Mouse (Mus musculus) frontal cortex, postnatal 25 days (tissue): ENCODE measurements at regions not wholly inside any gene's neighbourhood (a gene's known extent, or its start where the extent isn't known, plus 50 kb on each side); places are given as distances from the start of the nearest gene placed in this dataset.

Experiments
- DNase-seq, 2 experiments: peaks; one replicate each; pipeline ENCODE4 v3.0.0; 2022; ENCODE audit warnings: low spot score in 2 of 2

DNA sequence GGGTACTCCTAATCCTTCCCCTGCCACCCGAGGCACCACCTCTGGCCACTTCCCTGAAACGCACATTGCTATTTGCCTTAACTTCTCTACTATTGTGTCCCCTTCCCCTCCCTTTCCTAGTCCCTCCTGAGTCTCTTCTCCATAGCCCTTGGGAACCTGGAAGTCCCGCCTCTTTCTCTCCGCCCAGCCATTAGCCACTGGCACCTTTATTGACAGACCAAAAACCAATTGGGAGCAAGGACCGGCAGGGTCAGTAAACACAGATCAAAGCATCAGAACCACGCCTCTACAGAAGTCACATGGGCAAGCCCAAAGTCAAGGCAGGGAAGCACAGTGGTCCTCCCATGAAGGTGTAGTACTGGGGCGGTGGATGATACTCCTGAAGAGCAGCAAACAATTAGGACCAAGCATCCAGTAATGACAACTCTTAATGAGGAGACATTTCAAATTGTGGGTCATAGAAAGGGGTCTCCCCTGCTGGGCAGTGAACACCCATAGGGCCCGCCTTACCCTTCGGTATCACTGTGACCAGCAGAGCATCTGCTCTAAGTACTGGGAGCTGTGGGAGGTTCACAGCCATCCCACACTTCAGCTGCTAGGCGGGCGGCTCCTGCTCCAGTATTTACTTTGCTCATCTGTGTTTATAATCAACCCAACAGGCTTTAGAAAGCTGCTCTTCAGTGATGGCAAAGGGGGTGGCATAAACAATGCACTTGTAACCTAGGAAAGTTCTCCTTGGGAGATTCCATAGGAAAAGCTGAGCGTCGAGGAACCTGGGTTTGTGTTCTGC, 226.5 kb upstream of the Mphosph6 start:
- peak in 1 of 2 experiments; percentile 21 for DNase-seq

GRCm38 (mm10) chr8:118023451-118023850, 221.7 kb upstream of the Mphosph6 start:
- no peak for DNase-seq

- DNase-seq: no peak
Measured at GRCm38 (mm10) chr8:118021978-118022377, 220.2 kb upstream of the Mphosph6 start.

- DNase-seq: no peak
Measured at GRCm38 (mm10) chr8:118017261-118017660, 215.5 kb upstream of the Mphosph6 start.

GRCm38 (mm10) chr8:118005186-118005585, 203.4 kb upstream of the Mphosph6 start:
- no peak for DNase-seq

DNA sequence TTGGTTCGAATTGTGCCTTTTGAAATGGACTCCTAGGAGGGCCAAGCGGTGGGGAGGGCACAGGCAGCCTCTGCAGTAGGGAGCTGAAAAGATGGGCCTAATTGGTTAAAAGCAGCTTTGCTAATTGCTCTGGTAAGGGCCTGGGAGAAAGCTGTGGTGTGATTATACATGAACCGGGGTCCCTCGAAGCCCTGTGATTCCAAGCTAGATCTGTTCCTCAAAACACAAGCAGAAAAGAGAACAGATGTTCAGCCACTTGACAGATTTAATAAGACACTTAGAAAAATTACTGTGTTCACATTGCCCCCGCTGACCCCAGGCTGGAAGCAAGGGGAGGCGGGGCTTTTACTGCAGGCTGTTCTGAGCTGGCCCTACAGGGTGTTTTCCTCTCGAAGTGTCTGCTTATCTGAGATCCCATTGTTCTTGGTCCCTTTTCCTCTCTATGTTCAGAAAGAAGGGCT, 202.7 kb upstream of the Mphosph6 start:
- no peak for DNase-seq

GRCm38 (mm10) chr8:118001138-118001537, 199.4 kb upstream of the Mphosph6 start:
- DNase-seq: no peak

DNA sequence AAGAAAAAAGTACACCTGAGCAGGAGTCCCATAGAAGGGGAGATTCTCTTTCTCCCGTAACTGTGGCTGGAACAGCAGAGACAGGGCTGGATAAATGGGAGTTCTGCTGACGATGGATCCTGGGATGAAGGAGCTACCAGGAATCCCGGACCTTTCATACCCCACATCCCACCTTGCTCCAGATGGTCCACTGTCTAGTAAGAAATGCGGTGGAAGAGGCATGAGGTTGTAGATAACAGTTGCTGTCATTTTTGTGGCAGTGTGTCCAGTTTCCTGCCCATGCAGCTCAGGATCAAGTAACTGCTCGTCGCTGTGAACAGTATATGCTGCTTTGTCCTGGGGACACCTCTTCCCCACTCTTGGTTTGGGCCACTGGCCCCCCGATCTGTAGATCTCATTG, 190.1 kb upstream of the Mphosph6 start:
- no peak for DNase-seq

DNA sequence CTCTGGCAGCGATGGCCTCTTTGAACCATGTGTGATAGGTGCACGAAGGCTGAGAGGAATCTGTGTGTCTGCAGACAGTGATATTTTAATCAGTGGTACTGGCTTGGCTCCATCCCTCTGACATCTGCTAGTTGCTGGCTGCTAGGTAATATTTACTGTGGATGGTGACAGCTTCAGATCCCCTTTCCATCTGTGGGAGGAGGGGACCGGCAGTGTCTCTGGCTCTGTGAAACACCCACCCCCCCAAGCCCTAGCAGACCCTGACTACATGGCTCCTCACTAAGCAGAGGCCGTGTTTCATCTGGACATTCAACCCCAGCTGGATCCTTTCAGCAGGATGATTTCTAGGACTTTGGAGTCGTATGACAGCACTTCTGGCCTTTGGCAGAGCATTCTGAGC, 187.0 kb upstream of the Mphosph6 start:
- DNase-seq: no peak

DNA sequence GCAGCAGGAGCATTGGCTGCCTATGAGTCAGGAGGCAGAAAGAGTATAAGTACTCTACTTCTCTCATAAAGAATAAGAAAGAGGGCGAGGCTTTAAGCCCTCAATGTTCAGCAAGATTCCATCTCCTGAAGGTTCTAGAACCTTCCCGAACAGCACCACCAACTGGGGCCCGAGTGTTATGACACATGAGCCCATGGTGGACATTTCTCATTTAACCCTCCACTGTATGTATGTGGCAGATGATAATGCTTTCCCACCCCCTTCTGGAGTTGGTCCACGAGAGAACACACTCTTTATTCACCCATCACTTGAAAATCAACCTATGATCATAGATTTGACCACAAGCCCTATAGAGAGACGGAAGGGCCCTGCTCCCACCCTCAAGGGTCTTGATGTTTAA, 166.6 kb upstream of the Mphosph6 start:
- DNase-seq: no peak

DNA sequence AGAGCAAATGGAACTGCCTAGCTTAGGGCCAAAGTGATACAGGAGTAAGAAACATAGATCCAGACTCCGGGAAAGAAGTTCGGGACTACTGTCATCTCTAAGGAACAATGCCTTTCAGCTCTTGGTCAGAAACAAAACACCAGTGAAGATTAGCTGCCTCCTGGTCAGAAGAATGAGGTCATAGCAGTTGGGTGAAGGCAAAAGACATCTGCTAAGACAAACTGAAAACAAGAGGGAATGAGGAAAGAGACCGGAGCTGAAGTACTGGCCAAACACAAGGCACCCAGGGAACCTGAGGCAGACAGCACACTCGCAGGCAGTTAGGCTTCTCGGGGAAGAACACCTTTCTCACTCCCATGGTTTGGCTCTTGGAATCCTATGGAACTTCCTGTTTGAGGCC, 164.8 kb upstream of the Mphosph6 start:
- no peak for DNase-seq

DNA sequence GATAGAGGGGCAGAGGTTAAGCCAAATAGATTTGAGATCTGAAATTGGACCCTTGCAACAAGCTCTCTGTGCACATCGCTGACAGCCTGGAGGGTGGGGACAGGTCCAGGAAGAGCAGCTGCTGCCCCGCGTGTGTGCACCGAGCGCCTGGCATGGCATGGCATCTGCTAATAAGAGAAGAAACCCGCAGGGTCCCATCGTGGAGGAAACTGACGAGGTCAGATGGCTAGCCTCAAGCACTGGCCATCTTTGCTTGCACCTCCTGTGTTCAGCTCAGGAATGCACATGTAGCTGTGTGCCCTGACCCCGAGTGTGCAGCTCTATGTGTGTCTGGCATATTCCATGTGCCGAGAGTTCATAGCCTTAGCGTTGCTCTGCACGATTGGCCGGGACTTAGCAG, 161.7 kb upstream of the Mphosph6 start:
- DNase-seq: no peak

DNA sequence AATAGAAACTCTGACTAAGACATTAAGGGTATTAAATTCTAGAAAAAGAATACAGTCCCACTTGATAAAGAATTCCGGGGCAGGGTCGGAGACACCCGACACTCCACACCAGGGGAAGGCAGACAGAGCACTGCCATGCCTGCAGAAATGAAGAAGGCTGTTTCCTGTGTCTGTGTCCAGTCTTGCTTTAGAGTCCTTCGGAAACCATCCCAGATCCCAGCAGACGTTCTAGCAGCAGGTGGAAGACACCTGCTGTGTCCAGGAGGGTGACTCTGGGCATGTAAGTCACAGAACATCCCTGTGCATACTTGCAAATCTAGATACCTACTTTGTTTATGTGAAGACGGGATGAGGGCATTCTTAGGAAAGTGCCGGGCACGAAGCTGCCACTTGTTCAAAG, 160.9 kb upstream of the Mphosph6 start:
- no peak for DNase-seq

DNA sequence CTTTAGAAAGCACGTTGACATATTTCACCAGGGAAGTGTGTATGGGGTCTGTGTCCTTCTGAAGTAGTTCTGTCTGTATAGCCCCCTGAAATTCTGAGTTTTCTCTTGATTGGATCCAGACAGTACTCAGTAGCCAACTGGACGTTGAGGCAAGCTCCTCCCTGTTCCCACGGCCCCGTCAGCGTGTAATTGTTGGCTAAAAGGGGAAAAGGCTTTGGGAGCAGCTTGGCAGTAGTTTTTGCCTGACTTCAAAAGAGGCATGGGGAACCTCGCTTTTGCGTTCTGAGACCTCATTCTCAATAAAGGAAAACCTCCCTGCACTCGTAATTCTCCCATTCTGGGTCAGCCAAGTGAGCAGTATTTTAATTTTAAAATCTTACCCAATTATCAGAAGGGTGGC, 157.8 kb upstream of the Mphosph6 start:
- DNase-seq: no peak

- no peak for DNase-seq
Measured at GRCm38 (mm10) chr8:117958914-117959313, 157.2 kb upstream of the Mphosph6 start.

DNA sequence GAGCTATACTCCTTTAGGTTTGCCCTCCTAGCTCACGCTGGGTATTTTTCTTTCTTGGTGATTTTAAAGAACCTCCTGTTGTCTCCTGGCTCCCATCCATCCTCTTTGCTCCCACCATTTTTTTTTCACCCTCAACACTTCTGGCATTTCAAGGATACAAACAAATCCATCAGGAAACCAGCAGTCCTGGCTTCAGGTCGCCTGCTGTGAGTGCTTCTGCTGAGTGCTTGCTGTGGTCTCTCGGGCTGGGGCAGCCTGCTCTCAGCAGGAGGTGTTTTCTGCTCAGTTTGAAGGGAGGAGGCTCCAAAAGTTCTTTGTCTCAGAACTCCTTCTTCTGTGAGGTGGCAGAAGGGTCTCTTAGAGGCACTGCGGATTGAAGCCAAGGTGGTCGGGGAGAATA, 149.9 kb upstream of the Mphosph6 start:
- no peak for DNase-seq

GRCm38 (mm10) chr8:117946540-117946939, 144.8 kb upstream of the Mphosph6 start:
- no peak for DNase-seq

DNA sequence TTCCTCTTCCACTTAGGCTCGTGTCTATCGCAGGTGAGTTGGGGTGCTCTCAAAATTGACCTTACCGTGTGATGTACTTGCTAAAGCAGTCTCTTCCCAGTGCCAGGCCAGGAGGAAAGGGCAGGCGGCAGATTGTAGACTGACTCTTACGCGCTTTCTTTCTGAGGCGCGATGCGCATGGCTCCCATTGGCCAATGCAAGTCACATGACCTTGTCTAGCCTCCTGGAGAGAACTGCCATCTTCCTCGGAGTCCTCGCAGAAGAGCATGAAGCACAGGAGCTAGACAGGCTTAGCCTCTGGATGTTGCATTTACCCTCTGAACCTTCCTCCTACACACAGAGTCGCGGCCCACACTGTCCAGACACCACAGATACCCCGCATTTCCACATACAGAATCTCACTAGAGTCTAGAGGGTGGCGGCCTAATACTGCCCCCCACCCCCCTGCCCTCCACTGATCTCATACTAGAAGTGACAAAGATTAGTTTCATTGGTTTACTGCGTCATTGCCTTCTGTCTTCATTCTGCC, 132.9 kb upstream of the Mphosph6 start:
- DNase-seq: peak in 1 of 2 experiments; percentile 4

DNA sequence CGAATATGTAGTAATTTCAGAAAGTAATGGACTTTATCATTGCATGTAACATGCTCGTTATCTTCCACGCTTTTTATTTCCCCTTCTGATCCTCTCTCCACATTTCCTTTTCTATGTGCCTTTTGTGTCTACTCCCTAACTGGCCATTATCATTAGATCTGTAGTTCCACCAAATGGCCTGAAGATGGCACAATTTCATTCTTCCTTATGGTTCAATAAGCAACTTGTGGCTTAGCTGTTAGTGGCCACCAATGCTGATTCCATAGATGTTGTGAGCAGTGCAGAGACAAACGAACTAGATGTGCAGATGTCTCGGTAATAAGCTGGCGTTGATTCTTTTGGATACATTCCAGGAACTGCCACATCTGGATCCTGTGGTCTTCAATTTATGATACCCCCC, 128.9 kb upstream of the Mphosph6 start:
- no peak for DNase-seq

DNA sequence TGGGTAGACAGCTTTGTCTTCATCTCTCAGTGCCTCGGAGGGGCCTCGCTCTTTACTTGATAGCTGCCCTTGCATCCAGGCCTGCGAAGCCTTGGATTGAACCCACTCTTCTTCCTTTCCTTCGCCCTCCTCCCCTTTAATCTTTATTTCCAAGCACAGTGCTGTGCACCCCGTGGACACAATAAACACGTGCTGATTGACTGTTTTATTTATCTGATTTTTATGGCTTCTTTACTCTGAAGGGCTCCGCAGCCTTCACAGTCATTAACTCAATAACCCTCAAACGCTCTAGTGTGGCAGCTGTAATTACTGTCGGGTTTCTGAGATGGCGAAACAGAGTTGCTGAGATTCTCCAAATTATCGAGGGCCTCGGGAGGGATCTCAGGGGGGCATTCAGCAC, 127.9 kb upstream of the Mphosph6 start:
- DNase-seq: no peak

GRCm38 (mm10) chr8:117923296-117923695, 121.6 kb upstream of the Mphosph6 start:
- no peak for DNase-seq

DNA sequence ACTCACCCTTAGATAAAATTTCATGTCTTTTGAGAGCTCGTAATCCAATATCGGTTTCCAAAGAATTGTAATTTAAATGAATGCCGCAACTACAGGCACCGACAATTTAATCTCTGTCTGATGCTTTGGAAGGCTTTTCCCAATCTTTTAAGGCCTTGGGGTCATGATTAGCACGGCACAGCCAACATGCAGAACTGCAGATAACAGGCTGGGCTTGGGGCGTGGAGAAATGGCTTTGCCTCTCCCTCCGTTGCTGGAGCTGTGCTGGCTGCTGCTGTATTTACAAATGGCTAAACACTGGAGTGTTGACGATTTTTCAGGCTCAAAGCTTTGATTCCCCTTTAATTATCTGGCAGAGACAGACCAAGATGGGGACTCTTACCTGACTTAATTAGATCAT, 101.3 kb upstream of the Mphosph6 start:
- DNase-seq: no peak

- no peak for DNase-seq
Measured at GRCm38 (mm10) chr8:117899892-117900291, 98.1 kb upstream of the Mphosph6 start.

- peak in 1 of 2 experiments; percentile 6 for DNase-seq
Measured at GRCm38 (mm10) chr8:117898015-117898414, 96.3 kb upstream of the Mphosph6 start.
